Mouse (Mus musculus): ENCODE measurements around the gene Olfr1047.
"Not testable (repeated sequence)": the region's sequence is repeated elsewhere in the genome, so short reads cannot be mapped to it uniquely, and the experiment has no call there.

The Olfr1047 gene

GRCm38 (mm10) chr2:86231301-86231700 is at the start of gene Olfr1047:
Olfr1047 (minus strand) TSS chr2:86231401.
- DNase-seq = no peak

DNA sequence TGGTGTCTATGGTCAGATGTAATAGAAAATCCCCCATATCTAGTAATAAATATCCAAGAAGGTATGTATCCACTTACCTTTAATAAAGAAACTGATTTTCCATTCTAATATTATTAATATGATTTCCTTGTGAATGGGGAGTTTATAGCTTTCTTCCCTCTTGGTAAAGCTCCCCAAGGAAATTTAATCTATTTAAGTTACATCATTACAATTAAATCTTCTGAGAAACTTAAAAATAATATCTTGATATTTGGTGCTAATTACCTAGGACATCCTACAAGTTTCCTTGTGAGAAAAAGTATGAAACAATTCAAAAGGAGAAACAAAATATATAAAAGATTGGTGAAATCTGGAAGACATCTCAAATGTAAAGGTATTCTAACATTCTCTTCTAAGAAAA is 47.8 kb upstream of the Olfr1047 start, which contains the start of gene Olfr1051:
Gene Olfr1051 (minus strand): TSS at position 101 of the 400 bp plus-strand sequence.
- not testable (repeated sequence) for DNase-seq

GRCm38 (mm10) chr2:86258228-86258627 is 27.0 kb upstream of the Olfr1047 start, which contains the start of gene Olfr1049:
Olfr1049 (minus strand) TSS chr2:86258328.
- not testable (repeated sequence) for DNase-seq

DNA sequence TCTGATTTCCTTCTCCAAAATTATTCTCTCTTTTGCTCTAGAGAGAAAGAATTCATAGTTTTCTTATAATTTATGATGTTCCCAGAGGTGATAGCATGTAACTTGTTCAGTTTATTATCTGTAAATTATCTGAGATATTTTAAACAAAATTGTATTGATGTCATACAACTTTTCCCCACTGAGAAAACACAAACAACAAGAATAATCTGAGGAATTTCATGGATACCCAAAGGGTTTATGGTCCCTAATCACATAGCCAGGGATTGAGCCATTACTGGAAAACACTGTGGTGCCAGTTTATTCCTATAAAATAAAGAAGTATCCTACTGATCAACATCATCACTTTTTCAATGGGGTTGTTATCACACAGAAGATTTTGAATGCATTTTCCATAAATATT is 9.0 kb upstream of the Olfr1047 start, which contains the start of gene Olfr1048:
Gene Olfr1048 (minus strand): TSS at position 101 of the 400 bp plus-strand sequence.
- no peak for DNase-seq

- no peak for DNase-seq
These were observed 12.0 kb downstream of the Olfr1047 start, which contains the start of gene Olfr1046 for GRCm38 (mm10) chr2:86219214-86219613. Olfr1046 (minus strand) TSS chr2:86219314.

- DNase-seq = no peak
These were observed 28.3 kb downstream of the Olfr1047 start, which contains the start of gene Olfr1045 for GRCm38 (mm10) chr2:86202909-86203308. Olfr1045 (minus strand) TSS chr2:86203009.

DNA sequence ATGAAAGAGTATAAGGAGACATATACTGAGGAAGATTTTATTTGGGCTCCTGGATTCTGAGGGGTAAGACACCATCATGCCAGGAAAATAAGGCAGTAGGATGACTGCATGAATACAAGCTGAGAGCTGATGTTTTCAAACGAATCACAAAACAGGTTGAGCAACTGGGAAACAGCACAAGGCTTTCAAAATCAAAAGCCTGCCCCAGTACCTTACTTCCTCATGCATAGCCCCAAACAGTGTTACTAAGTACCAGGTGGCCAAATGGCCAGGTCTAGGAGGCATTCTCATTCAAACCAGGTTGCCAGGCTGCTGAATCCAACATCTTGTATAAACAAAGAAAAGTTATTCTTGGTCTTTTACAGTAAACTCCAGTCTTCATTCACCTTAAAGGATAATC is 35.3 kb downstream of the Olfr1047 start:
- DNase-seq = no peak

- no peak for DNase-seq
These were observed 45.6 kb downstream of the Olfr1047 start, which contains the start of gene Olfr52 for GRCm38 (mm10) chr2:86185583-86185982. Olfr52 (minus strand) TSS chr2:86185683.

GRCm38 (mm10) chr2:86179950-86180349 is 51.3 kb downstream of the Olfr1047 start:
- no peak for DNase-seq

GRCm38 (mm10) chr2:86177720-86178119 is 53.5 kb downstream of the Olfr1047 start, which contains the start of gene Olfr1044:
Olfr1044 (minus strand) TSS chr2:86177820.
- DNase-seq = no peak

Measured in thymus, postnatal 14 days (tissue).